Mouse (Mus musculus): ENCODE measurements around the gene Clec3a.

The Clec3a gene

GRCm38 (mm10) chr8:114458113-114458784, 40.4 kb downstream of the Clec3a start:
- no peak for DNase-seq (ENCODE audit: low spot score in 2 of 2)

GRCm38 (mm10) chr8:114460600-114460999, 42.7 kb downstream of the Clec3a start:
- DNase-seq (ENCODE audit: low spot score in 2 of 2), result peak in 1 of 2 experiments; percentile 13

GRCm38 (mm10) chr8:114462591-114462990, 44.7 kb downstream of the Clec3a start:
- no peak for DNase-seq (ENCODE audit: low spot score in 2 of 2)

GRCm38 (mm10) chr8:114463305-114463704, 45.4 kb downstream of the Clec3a start:
- DNase-seq (ENCODE audit: low spot score in 2 of 2), result no peak

GRCm38 (mm10) chr8:114468526-114469207, 50.8 kb downstream of the Clec3a start:
- DNase-seq (ENCODE audit: low spot score in 2 of 2), result no peak

- DNase-seq (ENCODE audit: low spot score in 2 of 2), result no peak
These were observed 51.3 kb downstream of the Clec3a start for GRCm38 (mm10) chr8:114469208-114469590.

- no peak for DNase-seq (ENCODE audit: low spot score in 2 of 2)
These were observed 55.7 kb downstream of the Clec3a start for GRCm38 (mm10) chr8:114473546-114473945.
